Mouse (Mus musculus): ENCODE data around the gene BC067074. TPM values are rescaled to one million over a fixed set of nuclear protein-coding genes. Genes with fewer than 3 reads are reported as not detected.
"Not testable (repeated sequence)": the region's sequence is repeated elsewhere in the genome, so short reads cannot be mapped to it uniquely, and the experiment has no call there.

BC067074 gene
- polyA plus RNA-seq, 1 experiment from 2014 or later = 6.1 TPM

GRCm38 (mm10) chr13:113378980-113379410 is 86.0 kb downstream of the BC067074 start:
- Histone ChIP-seq H3K27me3 (ENCODE audit: control insufficient read depth, insufficient read depth, low read length) (no peaks in the 10 kb centered on the region), H3K9ac (ENCODE audit: low read depth, low read length) (no peak overlapping the region), H3K4me3 (ENCODE audit: low read length) (no peak overlapping the region), H3K27ac (ENCODE audit: low read depth, low read length) (no peak overlapping the region), H3K36me3 (ENCODE audit: control insufficient read depth, insufficient read depth, low read length) (no peaks in the 10 kb centered on the region), H3K4me2 (replicated peaks; ENCODE audit: low read depth, low read length) (no peak overlapping the region), H3K4me1 (ENCODE audit: control insufficient read depth, insufficient read depth, low read length) (peaks cover 8% of the 10 kb centered on the region; the same call in 1 of the 2 replicates), H3K9me3 (ENCODE audit: control insufficient read depth, low read length) (no peaks in the 10 kb centered on the region)
- no peak for ATAC-seq (ENCODE audit: low FRiP score, low TSS enrichment)
- WGBS = 65% methylated on average over 8 of the region's 8 CpGs

- 48% methylated on average over 6 of the region's 6 CpGs for WGBS
- peaks cover 8% of the 10 kb centered on the region; the same call in 1 of the 2 replicates for H3K4me1 ChIP-seq (ENCODE audit: control insufficient read depth, insufficient read depth, low read length)
- H3K27me3 ChIP-seq (ENCODE audit: control insufficient read depth, insufficient read depth, low read length) = no peaks in the 10 kb centered on the region
- no peak overlapping the region for H3K9ac ChIP-seq (ENCODE audit: low read depth, low read length)
- no peak for ATAC-seq (ENCODE audit: low FRiP score, low TSS enrichment)
- H3K36me3 ChIP-seq (ENCODE audit: control insufficient read depth, insufficient read depth, low read length) = no peaks in the 10 kb centered on the region
- no peak overlapping the region for H3K4me2 ChIP-seq (replicated peaks; ENCODE audit: low read depth, low read length)
- H3K9me3 ChIP-seq (ENCODE audit: control insufficient read depth, low read length) = no peaks in the 10 kb centered on the region
- no peak overlapping the region for H3K27ac ChIP-seq (ENCODE audit: low read depth, low read length)
- H3K4me3 ChIP-seq (ENCODE audit: low read length) = no peak overlapping the region
Observed at GRCm38 (mm10) chr13:113379766-113380309, 86.9 kb downstream of the BC067074 start.

- no peak for ATAC-seq (ENCODE audit: low FRiP score, low TSS enrichment)
- H3K4me1 ChIP-seq (ENCODE audit: control insufficient read depth, insufficient read depth, low read length) = peaks cover 8% of the 10 kb centered on the region; the same call in 1 of the 2 replicates
- WGBS = 83% methylated on average over 1 of the region's 1 CpGs
- no peaks in the 10 kb centered on the region for H3K36me3 ChIP-seq (ENCODE audit: control insufficient read depth, insufficient read depth, low read length)
- no peak overlapping the region for H3K4me3 ChIP-seq (ENCODE audit: low read length)
- no peak overlapping the region for H3K27ac ChIP-seq (ENCODE audit: low read depth, low read length)
- no peak overlapping the region for H3K9ac ChIP-seq (ENCODE audit: low read depth, low read length)
- no peak overlapping the region for H3K4me2 ChIP-seq (replicated peaks; ENCODE audit: low read depth, low read length)
- H3K9me3 ChIP-seq (ENCODE audit: control insufficient read depth, low read length) = no peaks in the 10 kb centered on the region
- H3K27me3 ChIP-seq (ENCODE audit: control insufficient read depth, insufficient read depth, low read length) = no peaks in the 10 kb centered on the region
Observed at GRCm38 (mm10) chr13:113381710-113382109, 88.8 kb downstream of the BC067074 start.

GRCm38 (mm10) chr13:113382201-113382600 is 89.2 kb downstream of the BC067074 start:
- Histone ChIP-seq H3K27ac (ENCODE audit: low read depth, low read length) (no peak overlapping the region), H3K4me3 (ENCODE audit: low read length) (no peak overlapping the region), H3K9ac (ENCODE audit: low read depth, low read length) (no peak overlapping the region), H3K4me2 (replicated peaks; ENCODE audit: low read depth, low read length) (no peak overlapping the region), H3K9me3 (ENCODE audit: control insufficient read depth, low read length) (no peaks in the 10 kb centered on the region), H3K4me1 (ENCODE audit: control insufficient read depth, insufficient read depth, low read length) (peaks cover 8% of the 10 kb centered on the region; the same call in 1 of the 2 replicates), H3K36me3 (ENCODE audit: control insufficient read depth, insufficient read depth, low read length) (no peaks in the 10 kb centered on the region), H3K27me3 (ENCODE audit: control insufficient read depth, insufficient read depth, low read length) (no peaks in the 10 kb centered on the region)
- no peak for ATAC-seq (ENCODE audit: low FRiP score, low TSS enrichment)
- 77% methylated on average over 2 of the region's 2 CpGs for WGBS

GRCm38 (mm10) chr13:113382770-113383169 is 89.8 kb downstream of the BC067074 start:
- not testable (repeated sequence) for H3K9me3 ChIP-seq (ENCODE audit: control insufficient read depth, low read length); H3K4me3 ChIP-seq (ENCODE audit: low read length); H3K4me1 ChIP-seq (ENCODE audit: control insufficient read depth, insufficient read depth, low read length); H3K9ac ChIP-seq (ENCODE audit: low read depth, low read length); ATAC-seq (ENCODE audit: low FRiP score, low TSS enrichment); H3K27ac ChIP-seq (ENCODE audit: low read depth, low read length); H3K4me2 ChIP-seq (replicated peaks; ENCODE audit: low read depth, low read length); H3K36me3 ChIP-seq (ENCODE audit: control insufficient read depth, insufficient read depth, low read length); H3K27me3 ChIP-seq (ENCODE audit: control insufficient read depth, insufficient read depth, low read length)

- no peak overlapping the region for H3K27ac ChIP-seq (ENCODE audit: low read depth, low read length)
- no peaks in the 10 kb centered on the region for H3K27me3 ChIP-seq (ENCODE audit: control insufficient read depth, insufficient read depth, low read length)
- WGBS = 96% methylated on average over 6 of the region's 6 CpGs
- no peak overlapping the region for H3K4me3 ChIP-seq (ENCODE audit: low read length)
- H3K4me2 ChIP-seq (replicated peaks; ENCODE audit: low read depth, low read length) = no peak overlapping the region
- no peak overlapping the region for H3K9ac ChIP-seq (ENCODE audit: low read depth, low read length)
- H3K36me3 ChIP-seq (ENCODE audit: control insufficient read depth, insufficient read depth, low read length) = no peaks in the 10 kb centered on the region
- no peaks in the 10 kb centered on the region for H3K9me3 ChIP-seq (ENCODE audit: control insufficient read depth, low read length)
- no peaks in the 10 kb centered on the region for H3K4me1 ChIP-seq (ENCODE audit: control insufficient read depth, insufficient read depth, low read length)
- ATAC-seq (ENCODE audit: low FRiP score, low TSS enrichment) = no peak
Observed at GRCm38 (mm10) chr13:113393386-113393785, 100.4 kb downstream of the BC067074 start.

GRCm38 (mm10) chr13:113394591-113394990 is 101.6 kb downstream of the BC067074 start:
- H3K4me2 ChIP-seq (replicated peaks; ENCODE audit: low read depth, low read length) = no peak overlapping the region
- H3K36me3 ChIP-seq (ENCODE audit: control insufficient read depth, insufficient read depth, low read length) = no peaks in the 10 kb centered on the region
- H3K4me1 ChIP-seq (ENCODE audit: control insufficient read depth, insufficient read depth, low read length) = no peaks in the 10 kb centered on the region
- H3K27me3 ChIP-seq (ENCODE audit: control insufficient read depth, insufficient read depth, low read length) = no peaks in the 10 kb centered on the region
- H3K9me3 ChIP-seq (ENCODE audit: control insufficient read depth, low read length) = no peaks in the 10 kb centered on the region
- H3K4me3 ChIP-seq (ENCODE audit: low read length) = no peak overlapping the region
- no peak overlapping the region for H3K27ac ChIP-seq (ENCODE audit: low read depth, low read length)
- ATAC-seq (ENCODE audit: low FRiP score, low TSS enrichment) = no peak
- no peak overlapping the region for H3K9ac ChIP-seq (ENCODE audit: low read depth, low read length)
- WGBS = 75% methylated on average over 15 of the region's 15 CpGs

- Histone ChIP-seq H3K4me1 (ENCODE audit: control insufficient read depth, insufficient read depth, low read length) (no peaks in the 10 kb centered on the region), H3K9me3 (ENCODE audit: control insufficient read depth, low read length) (no peaks in the 10 kb centered on the region), H3K9ac (ENCODE audit: low read depth, low read length) (no peak overlapping the region), H3K36me3 (ENCODE audit: control insufficient read depth, insufficient read depth, low read length) (no peaks in the 10 kb centered on the region), H3K27me3 (ENCODE audit: control insufficient read depth, insufficient read depth, low read length) (no peaks in the 10 kb centered on the region), H3K4me2 (replicated peaks; ENCODE audit: low read depth, low read length) (no peak overlapping the region), H3K27ac (ENCODE audit: low read depth, low read length) (no peak overlapping the region), H3K4me3 (ENCODE audit: low read length) (no peak overlapping the region)
- no peak for ATAC-seq (ENCODE audit: low FRiP score, low TSS enrichment)
- WGBS = 80% methylated on average over 9 of the region's 9 CpGs
Observed at GRCm38 (mm10) chr13:113397006-113397520, 104.1 kb downstream of the BC067074 start.

GRCm38 (mm10) chr13:113401373-113402010 is 108.5 kb downstream of the BC067074 start:
- Histone ChIP-seq H3K27me3 (ENCODE audit: control insufficient read depth, insufficient read depth, low read length) (no peaks in the 10 kb centered on the region), H3K4me2 (replicated peaks; ENCODE audit: low read depth, low read length) (no peak overlapping the region), H3K4me1 (ENCODE audit: control insufficient read depth, insufficient read depth, low read length) (0 out of 2 replicates have a peak, but pooled peaks cover 5% of the 10 kb centered on the region), H3K36me3 (ENCODE audit: control insufficient read depth, insufficient read depth, low read length) (no peaks in the 10 kb centered on the region), H3K27ac (ENCODE audit: low read depth, low read length) (no peak overlapping the region; the same call in 1 of the 2 replicates), H3K4me3 (ENCODE audit: low read length) (no peak overlapping the region), H3K9ac (ENCODE audit: low read depth, low read length) (no peak overlapping the region), H3K9me3 (ENCODE audit: control insufficient read depth, low read length) (no peaks in the 10 kb centered on the region)
- 65% methylated on average over 4 of the region's 4 CpGs for WGBS
- ATAC-seq (ENCODE audit: low FRiP score, low TSS enrichment) = peak; percentile 76; the same call in 1 of the 2 replicates

Measured in kidney, embryonic 14.5 days (tissue).